Mouse (Mus musculus): ENCODE data around the gene Myo6. TPM values are rescaled to one million over a fixed set of nuclear protein-coding genes. Genes with fewer than 3 reads are reported as not detected.
A peak's percentile ranks its signal among the peaks of the same experiment; 100 is the strongest.

The Myo6 gene
- polyA plus RNA-seq, 1 experiment = 36.8 TPM

GRCm38 (mm10) chr9:80192324-80192723, 27.5 kb downstream of the Myo6 start:
- Histone ChIP-seq H3K36me3 (ENCODE audit: control insufficient read depth, insufficient read depth, low read length) (no peaks in the 10 kb centered on the region), H3K27me3 (ENCODE audit: control insufficient read depth, insufficient read depth, low read length) (no peaks in the 10 kb centered on the region), H3K27ac (ENCODE audit: insufficient read depth, low read depth, low read length) (peak overlapping the region; percentile 17; the same call in 1 of the 2 replicates), H3K4me3 (ENCODE audit: low read depth, low read length) (0 out of 2 replicates have a peak overlapping the region, but pooled peaks have one; percentile 1), H3K4me1 (ENCODE audit: control insufficient read depth, insufficient read depth, insufficient read length, low read length) (peaks cover 14% of the 10 kb centered on the region; the same call in 1 of the 2 replicates)
- TF ChIP-seq POLR2A (IDR thresholded peaks at IDR 0.05; ENCODE audit: low read depth, low read length) (no peak), CTCF (IDR thresholded peaks at IDR 0.05; ENCODE audit: extremely low read depth, insufficient read length, insufficient replicate concordance, low read depth, low read length) (no peak)
- 30% methylated on average over 10 of the region's 10 CpGs for WGBS

GRCm38 (mm10) chr9:80194446-80194845, 29.6 kb downstream of the Myo6 start:
- no peaks in the 10 kb centered on the region for H3K27me3 ChIP-seq (ENCODE audit: control insufficient read depth, insufficient read depth, low read length)
- no peak overlapping the region for H3K4me3 ChIP-seq (ENCODE audit: low read depth, low read length)
- WGBS = 85% methylated on average over 6 of the region's 6 CpGs
- H3K27ac ChIP-seq (ENCODE audit: insufficient read depth, low read depth, low read length) = no peak overlapping the region
- TF ChIP-seq CTCF (IDR thresholded peaks at IDR 0.05; ENCODE audit: extremely low read depth, insufficient read length, insufficient replicate concordance, low read depth, low read length) (no peak), POLR2A (IDR thresholded peaks at IDR 0.05; ENCODE audit: low read depth, low read length) (no peak)
- peaks cover 15% of the 10 kb centered on the region; the same call in 1 of the 2 replicates for H3K4me1 ChIP-seq (ENCODE audit: control insufficient read depth, insufficient read depth, insufficient read length, low read length)
- no peaks in the 10 kb centered on the region; the same call in 1 of the 2 replicates for H3K36me3 ChIP-seq (ENCODE audit: control insufficient read depth, insufficient read depth, low read length)

GRCm38 (mm10) chr9:80196161-80196560, 31.3 kb downstream of the Myo6 start:
- no peaks in the 10 kb centered on the region for H3K27me3 ChIP-seq (ENCODE audit: control insufficient read depth, insufficient read depth, low read length)
- H3K36me3 ChIP-seq (ENCODE audit: control insufficient read depth, insufficient read depth, low read length) = no peaks in the 10 kb centered on the region; the same call in 1 of the 2 replicates
- no peak for TF ChIP-seq CTCF (IDR thresholded peaks at IDR 0.05; ENCODE audit: extremely low read depth, insufficient read length, insufficient replicate concordance, low read depth, low read length)
- no peak for TF ChIP-seq POLR2A (IDR thresholded peaks at IDR 0.05; ENCODE audit: low read depth, low read length)
- no peak overlapping the region for H3K4me3 ChIP-seq (ENCODE audit: low read depth, low read length)
- H3K27ac ChIP-seq (ENCODE audit: insufficient read depth, low read depth, low read length) = no peak overlapping the region
- H3K4me1 ChIP-seq (ENCODE audit: control insufficient read depth, insufficient read depth, insufficient read length, low read length) = peaks cover 13% of the 10 kb centered on the region; the same call in 1 of the 2 replicates
- 74% methylated on average over 3 of the region's 3 CpGs for WGBS

- H3K4me3 ChIP-seq (ENCODE audit: low read depth, low read length) = no peak overlapping the region
- no peaks in the 10 kb centered on the region for H3K27me3 ChIP-seq (ENCODE audit: control insufficient read depth, insufficient read depth, low read length)
- TF ChIP-seq POLR2A (IDR thresholded peaks at IDR 0.05; ENCODE audit: low read depth, low read length) (no peak), CTCF (IDR thresholded peaks at IDR 0.05; ENCODE audit: extremely low read depth, insufficient read length, insufficient replicate concordance, low read depth, low read length) (no peak)
- no peaks in the 10 kb centered on the region; the same call in 1 of the 2 replicates for H3K36me3 ChIP-seq (ENCODE audit: control insufficient read depth, insufficient read depth, low read length)
- peaks cover 7% of the 10 kb centered on the region; the same call in 1 of the 2 replicates for H3K4me1 ChIP-seq (ENCODE audit: control insufficient read depth, insufficient read depth, insufficient read length, low read length)
- H3K27ac ChIP-seq (ENCODE audit: insufficient read depth, low read depth, low read length) = no peak overlapping the region
- WGBS = 91% methylated on average over 6 of the region's 6 CpGs
These were observed 32.4 kb downstream of the Myo6 start for GRCm38 (mm10) chr9:80197233-80197632.

GRCm38 (mm10) chr9:80200855-80201254, 36.0 kb downstream of the Myo6 start:
- Histone ChIP-seq H3K27ac (ENCODE audit: insufficient read depth, low read depth, low read length) (no peak overlapping the region), H3K4me1 (ENCODE audit: control insufficient read depth, insufficient read depth, insufficient read length, low read length) (0 out of 2 replicates have a peak, but pooled peaks cover 2% of the 10 kb centered on the region), H3K27me3 (ENCODE audit: control insufficient read depth, insufficient read depth, low read length) (no peaks in the 10 kb centered on the region), H3K36me3 (ENCODE audit: control insufficient read depth, insufficient read depth, low read length) (no peaks in the 10 kb centered on the region; the same call in 1 of the 2 replicates), H3K4me3 (ENCODE audit: low read depth, low read length) (no peak overlapping the region)
- 49% methylated on average over 6 of the region's 6 CpGs for WGBS
- TF ChIP-seq CTCF (IDR thresholded peaks at IDR 0.05; ENCODE audit: extremely low read depth, insufficient read length, insufficient replicate concordance, low read depth, low read length) = no peak
- no peak for TF ChIP-seq POLR2A (IDR thresholded peaks at IDR 0.05; ENCODE audit: low read depth, low read length)

GRCm38 (mm10) chr9:80202374-80203060, 37.7 kb downstream of the Myo6 start:
- H3K36me3 ChIP-seq (ENCODE audit: control insufficient read depth, insufficient read depth, low read length) = no peaks in the 10 kb centered on the region; the same call in 1 of the 2 replicates
- H3K4me1 ChIP-seq (ENCODE audit: control insufficient read depth, insufficient read depth, insufficient read length, low read length) = no peaks in the 10 kb centered on the region
- H3K27ac ChIP-seq (ENCODE audit: insufficient read depth, low read depth, low read length) = no peak overlapping the region
- H3K27me3 ChIP-seq (ENCODE audit: control insufficient read depth, insufficient read depth, low read length) = no peaks in the 10 kb centered on the region
- WGBS = 93% methylated on average over 14 of the region's 14 CpGs
- no peak overlapping the region for H3K4me3 ChIP-seq (ENCODE audit: low read depth, low read length)
- TF ChIP-seq POLR2A (IDR thresholded peaks at IDR 0.05; ENCODE audit: low read depth, low read length) (no peak), CTCF (IDR thresholded peaks at IDR 0.05; ENCODE audit: extremely low read depth, insufficient read length, insufficient replicate concordance, low read depth, low read length) (no peak)

GRCm38 (mm10) chr9:80208681-80209080, 43.9 kb downstream of the Myo6 start:
- TF ChIP-seq POLR2A (IDR thresholded peaks at IDR 0.05; ENCODE audit: low read depth, low read length) (no peak), CTCF (IDR thresholded peaks at IDR 0.05; ENCODE audit: extremely low read depth, insufficient read length, insufficient replicate concordance, low read depth, low read length) (no peak)
- Histone ChIP-seq H3K4me1 (ENCODE audit: control insufficient read depth, insufficient read depth, insufficient read length, low read length) (peaks cover 8% of the 10 kb centered on the region), H3K27ac (ENCODE audit: insufficient read depth, low read depth, low read length) (no peak overlapping the region)

More at GRCm38 (mm10) chr9:80208681-80209080, 43.9 kb downstream of the Myo6 start:
- H3K27me3 ChIP-seq (ENCODE audit: control insufficient read depth, insufficient read depth, low read length) = no peaks in the 10 kb centered on the region
- no peak overlapping the region for H3K4me3 ChIP-seq (ENCODE audit: low read depth, low read length)
- 83% methylated on average over 2 of the region's 2 CpGs for WGBS
- peaks cover 1% of the 10 kb centered on the region; the same call in 1 of the 2 replicates for H3K36me3 ChIP-seq (ENCODE audit: control insufficient read depth, insufficient read depth, low read length)
